Mouse (Mus musculus) megakaryocyte, embryonic 14.5 days (primary cell): ENCODE data around the gene Fam184b. TPM values are rescaled to one million over a fixed set of nuclear protein-coding genes. Genes with fewer than 3 reads are reported as not detected.
"Not testable (repeated sequence)": the region's sequence is repeated elsewhere in the genome, so short reads cannot be mapped to it uniquely, and the experiment has no call there.

Experiments used
- H3K27me3 ChIP-seq: replicated peaks from 2 replicates; pipeline ENCODE3; 2012; ENCODE audit warnings: inconsistent platforms
- H3K36me3 ChIP-seq: replicated peaks from 2 replicates; pipeline ENCODE3; 2012; ENCODE audit warnings: low read length, inconsistent platforms, mixed read lengths
- H3K4me1 ChIP-seq: 2 replicates; pipeline ENCODE4 v1.6.1; 2012; ENCODE audit warnings: inconsistent platforms
- H3K4me3 ChIP-seq: replicated peaks from 2 replicates; pipeline ENCODE3; 2012; ENCODE audit warnings: moderate library complexity, mild to moderate bottlenecking, inconsistent platforms
- H3K9me3 ChIP-seq: 2 replicates; pipeline ENCODE4 v1.6.1; 2012; ENCODE audit warnings: inconsistent platforms
- FLI1 ChIP-seq: IDR thresholded peaks from 2 replicates; pipeline ENCODE4 v1.6.1; 2012; ENCODE audit warnings: low read length, inconsistent platforms, mixed read lengths
- GATA1 ChIP-seq: IDR thresholded peaks from 3 replicates; pipeline ENCODE4 v1.6.1; 2012; ENCODE audit warnings: mixed read lengths, low read length, inconsistent platforms, borderline replicate concordance
- polyA plus RNA-seq: library from polyadenylated mRNA; stranded (reverse); fragments of >175 nt; gene quantifications from 2 replicates; pipeline ENCODE4 v1.2.3, GENCODE M21; 2012; ENCODE audit warnings: low replicate concordance; ENCODE audit not compliant: insufficient read depth

The Fam184b gene
- polyA plus RNA-seq, 1 experiment, result 0.12 TPM

DNA sequence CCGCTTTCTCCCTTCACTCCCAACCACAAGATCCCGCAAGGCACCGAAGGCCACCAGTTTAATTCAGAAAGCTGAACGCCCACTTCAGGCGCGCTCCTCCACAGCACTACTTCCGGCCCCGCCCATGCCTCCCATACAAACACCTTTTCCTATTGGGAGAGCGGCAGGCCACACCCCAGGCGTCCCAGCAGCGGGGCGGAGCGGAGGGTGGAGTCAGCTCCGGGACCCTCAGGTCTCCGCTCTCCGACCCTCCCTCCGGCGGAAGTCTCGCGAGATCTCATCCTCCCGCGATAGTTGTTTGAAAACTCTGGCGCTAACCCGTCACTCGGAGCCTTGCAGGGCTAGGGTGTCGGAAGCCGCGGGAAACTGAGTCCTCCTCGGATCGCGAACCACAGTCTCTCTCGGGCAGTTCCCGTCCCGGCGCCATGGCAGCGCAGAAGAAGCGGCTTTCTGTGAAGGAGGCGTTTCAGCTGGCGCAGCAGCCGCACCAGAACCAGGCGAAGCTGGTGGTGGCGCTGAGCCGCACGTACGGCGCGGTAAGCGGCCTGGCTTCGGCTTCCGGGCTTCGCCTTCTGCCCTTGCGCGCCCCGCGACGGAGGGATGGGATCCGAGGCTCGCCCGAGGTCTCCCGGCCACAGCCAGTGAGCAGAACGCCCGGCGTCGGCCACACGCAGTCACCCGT lies 30.3 kb upstream of the Fam184b start, which contains the start of gene Ncapg:
TSS of gene Ncapg (plus strand) at position 322 of the 682 bp plus-strand sequence.
- no peaks in the 10 kb centered on the region for H3K9me3 ChIP-seq
- no peaks in the 10 kb centered on the region for H3K27me3 ChIP-seq
- peaks cover 14% of the 10 kb centered on the region for H3K4me1 ChIP-seq
- TF ChIP-seq FLI1 (peak; percentile 64), GATA1 (no peak)
- peak within 1 kb of the TSS; percentile 93 for H3K4me3 ChIP-seq
- H3K36me3 ChIP-seq, result peaks cover 5% of the 10 kb centered on the region

DNA sequence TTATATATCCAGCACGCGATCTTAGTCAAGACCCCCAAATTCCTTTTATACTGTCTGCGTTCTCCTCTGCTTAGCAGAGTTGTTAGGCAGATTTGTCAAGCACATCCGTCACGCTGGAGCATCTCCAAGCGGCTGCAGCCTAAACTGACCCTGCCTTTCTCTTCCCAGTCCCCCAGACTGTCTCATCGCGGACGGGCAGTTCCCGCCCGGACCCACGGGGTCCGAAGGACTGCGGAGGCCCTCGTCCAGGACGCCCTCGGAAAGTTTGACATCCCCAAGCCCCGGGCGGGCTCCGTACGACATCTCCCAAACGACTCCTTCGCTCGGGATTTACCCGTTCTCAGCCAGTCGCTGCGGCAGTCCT lies 29.8 kb upstream of the Fam184b start:
- Histone ChIP-seq H3K36me3 (peaks cover 5% of the 10 kb centered on the region), H3K4me3 (peak overlapping the region; percentile 93), H3K4me1 (peaks cover 14% of the 10 kb centered on the region), H3K27me3 (no peaks in the 10 kb centered on the region), H3K9me3 (no peaks in the 10 kb centered on the region)
- no peak for TF ChIP-seq FLI1
- no peak for TF ChIP-seq GATA1

DNA sequence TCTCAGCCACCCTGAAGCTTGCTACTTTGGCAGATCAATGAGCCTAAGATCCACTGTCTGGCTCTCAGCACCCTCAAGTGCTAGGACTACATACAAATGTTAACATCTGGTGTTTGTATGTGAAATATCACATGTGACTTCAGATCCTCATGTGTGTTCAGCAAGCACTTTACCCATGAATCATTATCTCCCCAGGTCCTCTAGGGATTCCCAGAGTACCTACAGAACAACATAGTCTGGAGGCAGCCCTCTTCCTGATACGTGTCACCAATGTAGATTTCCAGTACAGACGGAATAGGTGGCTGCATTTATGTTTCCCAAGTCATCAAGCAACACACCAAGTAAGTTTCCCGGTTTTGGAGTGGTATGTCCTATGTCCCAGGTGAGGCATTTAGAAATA lies 29.4 kb upstream of the Fam184b start:
- peak overlapping the region; percentile 93 for H3K4me3 ChIP-seq
- H3K9me3 ChIP-seq, result no peaks in the 10 kb centered on the region
- H3K27me3 ChIP-seq, result no peaks in the 10 kb centered on the region
- H3K36me3 ChIP-seq, result peaks cover 5% of the 10 kb centered on the region
- peaks cover 14% of the 10 kb centered on the region for H3K4me1 ChIP-seq
- TF ChIP-seq FLI1 (no peak), GATA1 (no peak)

DNA sequence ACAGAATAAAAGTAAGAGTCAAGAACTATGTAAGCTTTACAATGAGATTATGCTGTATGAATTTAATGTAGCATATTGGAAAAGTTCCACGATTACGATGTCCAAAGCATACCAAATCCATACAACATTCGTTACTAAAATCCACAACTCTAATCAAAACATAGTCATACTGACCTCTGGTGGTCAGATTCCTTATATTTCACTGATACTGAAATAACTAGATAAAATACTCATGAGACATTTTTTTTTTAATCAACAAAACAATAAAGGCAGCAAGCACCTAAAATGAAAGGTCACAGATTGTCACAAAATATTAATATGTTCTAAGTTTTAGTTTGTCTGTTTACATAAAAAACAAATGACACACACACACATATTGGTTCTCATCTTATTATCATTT lies 28.9 kb upstream of the Fam184b start:
- peaks cover 14% of the 10 kb centered on the region for H3K4me1 ChIP-seq
- TF ChIP-seq FLI1, result no peak
- TF ChIP-seq GATA1, result no peak
- no peaks in the 10 kb centered on the region for H3K27me3 ChIP-seq
- peaks cover 5% of the 10 kb centered on the region for H3K36me3 ChIP-seq
- peak overlapping the region; percentile 93 for H3K4me3 ChIP-seq
- peaks cover under 1% of the 10 kb centered on the region for H3K9me3 ChIP-seq

DNA sequence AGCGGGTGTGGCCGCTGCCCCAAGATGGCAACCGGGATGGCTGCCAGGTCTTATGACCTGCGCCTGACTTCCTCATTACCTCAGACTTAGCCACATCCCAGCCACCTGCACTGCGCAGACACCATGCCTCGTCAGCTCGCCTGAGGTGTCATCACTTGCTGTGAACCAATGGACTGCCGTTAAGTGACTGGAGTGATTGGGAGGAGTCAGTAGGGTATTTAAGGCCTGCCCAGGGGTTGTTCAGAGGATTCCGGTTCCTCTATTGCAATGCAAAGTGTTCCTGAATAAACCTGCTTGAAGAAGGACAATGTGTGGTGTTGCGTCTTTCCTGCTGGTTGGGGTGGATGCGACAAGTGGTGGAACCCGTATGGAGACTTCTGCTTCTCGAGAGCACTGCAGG lies 19.0 kb upstream of the Fam184b start:
- peaks cover 31% of the 10 kb centered on the region for H3K9me3 ChIP-seq
- H3K4me1 ChIP-seq, H3K27me3 ChIP-seq, H3K36me3 ChIP-seq, H3K4me3 ChIP-seq: not testable (repeated sequence)

DNA sequence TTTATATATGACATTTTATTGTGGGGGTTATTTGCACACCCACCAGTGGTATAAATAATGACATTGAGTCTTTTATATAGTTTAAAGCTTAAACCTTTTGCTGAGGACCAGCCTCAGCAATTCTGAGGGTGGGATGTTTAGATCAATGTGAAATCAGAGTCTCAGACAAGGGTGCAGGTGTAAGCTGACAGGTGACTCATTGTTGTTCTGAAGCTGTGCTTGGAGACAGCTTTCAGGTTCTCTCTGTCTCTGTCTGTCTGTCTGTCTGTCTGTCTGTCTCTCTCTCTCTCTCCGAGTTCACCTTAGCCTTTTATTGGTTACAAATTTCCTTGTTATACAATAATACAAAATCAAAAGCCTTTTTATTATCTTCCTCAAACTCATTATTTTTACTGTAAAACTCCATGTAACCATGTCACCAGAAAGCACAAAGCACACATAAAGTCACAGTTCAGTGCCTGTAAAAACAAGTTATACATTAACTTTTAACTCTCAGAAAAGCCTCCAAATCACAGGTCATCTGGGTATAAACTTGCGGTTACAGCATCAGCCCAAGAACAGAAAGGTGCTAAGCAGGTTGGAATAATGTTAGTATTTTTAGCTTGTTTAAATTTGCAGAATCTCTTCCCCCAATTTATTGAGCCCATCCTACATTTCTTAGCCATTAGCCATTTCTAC lies 11.8 kb upstream of the Fam184b start:
- Histone ChIP-seq H3K9me3 (no peaks in the 10 kb centered on the region), H3K4me1 (no peaks in the 10 kb centered on the region), H3K27me3 (no peaks in the 10 kb centered on the region), H3K4me3 (no peak overlapping the region), H3K36me3 (no peaks in the 10 kb centered on the region)
- no peak for TF ChIP-seq FLI1
- no peak for TF ChIP-seq GATA1

DNA sequence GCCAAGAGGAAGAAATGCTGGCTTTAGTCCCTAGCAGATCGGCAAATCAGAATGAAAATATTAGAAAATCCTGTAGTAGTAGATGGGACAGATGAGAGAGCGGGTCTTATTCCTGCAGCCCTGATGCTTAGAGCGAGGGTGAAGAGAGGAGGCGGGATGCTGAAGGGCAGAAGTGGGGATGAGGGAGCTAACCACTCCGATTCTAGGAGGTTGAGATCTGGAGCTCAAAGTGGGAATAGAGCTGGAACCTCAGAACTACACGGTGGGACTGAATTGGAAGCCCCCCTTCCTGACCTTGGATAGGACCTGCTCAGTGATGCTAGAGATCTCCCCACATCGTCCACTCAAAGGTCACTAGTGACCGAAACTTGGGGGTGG lies 290 bp upstream of the Fam184b start:
- Histone ChIP-seq H3K36me3 (no peaks in the 10 kb centered on the region), H3K4me1 (peaks cover 15% of the 10 kb centered on the region), H3K4me3 (peak overlapping the region; percentile 94), H3K9me3 (no peaks in the 10 kb centered on the region), H3K27me3 (peaks cover 33% of the 10 kb centered on the region)
- TF ChIP-seq FLI1 (no peak), GATA1 (no peak)

DNA sequence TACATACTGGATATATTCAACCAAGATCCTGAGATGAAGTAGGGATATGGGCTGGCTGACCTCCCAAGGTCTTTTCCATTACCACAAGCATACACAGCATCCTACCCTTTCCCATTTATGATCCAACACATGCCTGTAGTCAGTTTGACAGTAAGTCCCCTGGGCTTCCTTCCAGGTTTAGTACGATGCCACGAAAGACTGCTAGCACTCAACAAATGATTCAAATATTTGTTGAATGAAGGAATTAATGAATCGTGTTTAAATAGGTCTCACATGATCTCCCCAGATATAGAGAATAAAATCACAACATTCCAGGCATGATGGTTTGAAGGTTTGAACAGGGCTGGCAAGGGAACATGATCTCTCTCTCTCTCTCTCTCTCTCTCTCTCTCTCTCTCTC lies 1.0 kb downstream of the Fam184b start:
- Histone ChIP-seq H3K9me3 (no peaks in the 10 kb centered on the region), H3K4me3 (no peak overlapping the region), H3K36me3 (no peaks in the 10 kb centered on the region), H3K27me3 (peaks cover 33% of the 10 kb centered on the region), H3K4me1 (peaks cover 15% of the 10 kb centered on the region)
- TF ChIP-seq FLI1, result no peak
- TF ChIP-seq GATA1, result no peak

DNA sequence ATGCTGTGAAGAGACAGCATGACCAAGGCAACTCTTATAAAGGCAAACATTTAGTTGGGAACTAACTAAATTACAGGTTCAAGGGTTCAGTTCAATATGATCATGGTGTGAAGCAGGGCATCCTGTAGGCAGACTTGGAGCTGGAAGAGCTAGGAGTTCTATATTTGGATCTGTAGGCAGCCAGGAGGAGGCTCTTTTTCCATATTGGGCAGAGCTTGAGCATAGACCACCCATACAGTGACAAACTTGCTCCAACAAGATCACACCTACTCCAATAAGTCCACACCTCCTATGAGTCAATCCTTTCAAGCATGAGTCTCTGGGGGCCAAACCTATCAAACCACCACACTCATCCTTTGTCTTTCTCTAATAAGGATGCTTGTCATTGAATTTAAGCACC lies 9.9 kb downstream of the Fam184b start:
- Histone ChIP-seq H3K4me3 (no peak overlapping the region), H3K4me1 (no peaks in the 10 kb centered on the region), H3K27me3 (no peaks in the 10 kb centered on the region), H3K9me3 (peaks cover 7% of the 10 kb centered on the region; the same call in 1 of the 2 replicates), H3K36me3 (no peaks in the 10 kb centered on the region)
- TF ChIP-seq GATA1 (no peak), FLI1 (no peak)

DNA sequence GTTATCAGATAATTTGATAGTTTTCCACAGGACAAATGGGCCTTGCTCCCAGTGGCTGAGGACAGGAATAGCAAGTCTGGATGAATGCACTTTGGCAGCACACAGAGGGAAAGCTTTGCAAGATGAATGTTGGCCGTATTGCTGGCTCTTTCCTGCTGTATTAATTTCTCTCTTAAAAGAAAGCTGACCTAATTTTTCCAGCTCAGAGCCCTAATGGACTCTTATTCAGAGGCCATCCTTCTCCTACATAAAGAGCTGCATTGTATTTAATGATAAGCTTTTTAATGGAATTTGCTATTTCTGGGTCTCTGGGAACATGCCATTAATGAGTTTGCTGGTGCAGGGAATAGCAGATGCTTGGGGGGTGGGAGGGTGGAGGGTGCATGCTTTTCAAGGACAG lies 11.6 kb downstream of the Fam184b start:
- Histone ChIP-seq H3K9me3 (peaks cover 19% of the 10 kb centered on the region), H3K27me3 (no peaks in the 10 kb centered on the region), H3K4me3 (no peak overlapping the region), H3K4me1 (no peaks in the 10 kb centered on the region), H3K36me3 (no peaks in the 10 kb centered on the region)
- no peak for TF ChIP-seq GATA1
- no peak for TF ChIP-seq FLI1
